Comparison of ENCODE assay signal across 8 mouse cellular contexts in genomic region chr7:131370648-131371469, GRCm38 (mm10). TPM values are rescaled to one million over a fixed set of nuclear protein-coding genes. Genes with fewer than 3 reads are reported as not detected.
DNase-seq lines count a peak whose midpoint lies in the region; ATAC-seq lines count a peak whose summit lies in the region.

Gene Pstk (plus strand): TSS chr7:131371141.

- H3K4me3 ChIP-seq in heart, embryonic 14.5 days (ENCODE audit: control insufficient read depth in 1 of 2, insufficient read depth in 1 of 2, low read depth in 1 of 2, low read length in 2 of 2): peak within 1 kb of the TSS; percentile 63 to 74
- H3K4me3 ChIP-seq in liver, embryonic 13.5 days (replicated peaks): peak within 1 kb of the TSS; percentile 79
- H3K4me3 ChIP-seq in stomach, embryonic 16.5 days (replicated peaks; ENCODE audit: low read length): peak within 1 kb of the TSS; percentile 74

- H3K27me3 ChIP-seq in heart, embryonic 14.5 days (ENCODE audit: control insufficient read depth, insufficient read depth, low read length): no peaks in the 10 kb centered on the region; the same call in 1 of the 2 replicates
- H3K27me3 ChIP-seq in liver, embryonic 13.5 days: 0 out of 2 replicates have a peak, but pooled peaks cover 5% of the 10 kb centered on the region
- H3K27me3 ChIP-seq in stomach, embryonic 16.5 days (ENCODE audit: control insufficient read depth, insufficient read depth, low read length): no peaks in the 10 kb centered on the region

- H3K27ac ChIP-seq in heart, embryonic 14.5 days (replicated peaks in 1 of 2; ENCODE audit: control insufficient read depth in 1 of 2, insufficient read depth in 1 of 2, low read depth in 2 of 2, low read length in 2 of 2): peak within 1 kb of the TSS; percentile 93
- peak within 1 kb of the TSS; percentile 94 for H3K27ac ChIP-seq in liver, embryonic 13.5 days
- H3K27ac ChIP-seq in stomach, embryonic 16.5 days (ENCODE audit: low read length): peak within 1 kb of the TSS; percentile 98

- peak; percentile 82 for DNase-seq in c-Kit-negative CD71-positive TER-119-positive erythroid progenitor cells, embryonic 14.5 days (ENCODE audit: low read depth, low spot score)
- peak; percentile 86 for DNase-seq in fibroblast of lung, adult 2 months (ENCODE audit: low read depth)
- peak; percentile 94 for DNase-seq in kidney, postnatal 14 days
- DNase-seq in liver, embryonic 13.5 days: peak; percentile 85
- DNase-seq in neural tube, embryonic 10.5 days (ENCODE audit: extremely low spot score, low spot score): peak; percentile 94

- H3K4me1 ChIP-seq in heart, embryonic 14.5 days (ENCODE audit: control insufficient read depth in 2 of 2, insufficient read depth in 2 of 2, low read length in 2 of 2): peaks cover 0 to 6% of the 10 kb centered on the region in 2 experiments; a peak in 3 of 4 replicates
- H3K4me1 ChIP-seq in liver, embryonic 13.5 days (replicated peaks): peaks cover 24% of the 10 kb centered on the region
- H3K4me1 ChIP-seq in stomach, embryonic 16.5 days (ENCODE audit: control insufficient read depth, insufficient read depth, low read length): peaks cover 10% of the 10 kb centered on the region; the same call in 1 of the 2 replicates

- ATAC-seq in CD4-positive, CD25-positive, alpha-beta regulatory T cell, adult 4 months: peak; percentile 90
- ATAC-seq in heart, embryonic 14.5 days (ENCODE audit: insufficient number of reproducible peaks, insufficient read depth, low FRiP score, low read depth): peak; percentile 95
- peak; percentile 96 for ATAC-seq in liver, embryonic 13.5 days (ENCODE audit: low read depth)
- peak; percentile 95 for ATAC-seq in stomach, embryonic 16.5 days (ENCODE audit: insufficient read depth, low FRiP score)

- peak within 1 kb of the TSS; percentile 85 for H3K9ac ChIP-seq in heart, embryonic 14.5 days (ENCODE audit: low read length)
- peak within 1 kb of the TSS; percentile 89 for H3K9ac ChIP-seq in liver, embryonic 13.5 days
- H3K9ac ChIP-seq in stomach, embryonic 16.5 days (ENCODE audit: low read length): peak within 1 kb of the TSS; percentile 87

- H3K4me2 ChIP-seq in heart, embryonic 14.5 days (ENCODE audit: low read length): peak within 1 kb of the TSS; percentile 65
- H3K4me2 ChIP-seq in liver, embryonic 13.5 days: peak within 1 kb of the TSS; percentile 88
- peak within 1 kb of the TSS; percentile 70 for H3K4me2 ChIP-seq in stomach, embryonic 16.5 days (ENCODE audit: low read depth, low read length)

- H3K36me3 ChIP-seq in heart, embryonic 14.5 days (ENCODE audit: control insufficient read depth, insufficient read depth, low read length): peaks cover 14% of the 10 kb centered on the region
- H3K36me3 ChIP-seq in liver, embryonic 13.5 days: peaks cover 6% of the 10 kb centered on the region
- 0 out of 2 replicates have a peak, but pooled peaks cover 7% of the 10 kb centered on the region for H3K36me3 ChIP-seq in stomach, embryonic 16.5 days (ENCODE audit: control insufficient read depth, insufficient read depth, low read length)

- 4% methylated on average over 47 of the region's 47 CpGs for WGBS in heart, embryonic 14.5 days
- 2% methylated on average over 47 of the region's 47 CpGs for WGBS in liver, embryonic 13.5 days (ENCODE audit: insufficient replicate concordance)
- 5% methylated on average over 47 of the region's 47 CpGs for WGBS in stomach, embryonic 16.5 days

- no peaks in the 10 kb centered on the region for H3K9me3 ChIP-seq in heart, embryonic 14.5 days (ENCODE audit: control insufficient read depth, low read length)
- H3K9me3 ChIP-seq in liver, embryonic 13.5 days (replicated peaks): no peaks in the 10 kb centered on the region
- H3K9me3 ChIP-seq in stomach, embryonic 16.5 days (replicated peaks; ENCODE audit: control insufficient read depth, low read length): no peaks in the 10 kb centered on the region

RNA-seq across cellular contexts. Expression of gene Pstk, which starts in this region (rescaled TPM):
- 10 to 100 TPM; 35.4 to 39.9 TPM for polyA plus RNA-seq in CD4-positive, CD25-positive, alpha-beta regulatory T cell, adult 4 months (2017; shearing (Covaris generic))
- polyA plus RNA-seq in heart, embryonic 14.5 days (2014; fragmentation: Nextera tagmentation; extraction: Ambion mirVana): 88.8 and 98.9 TPM in 2 replicates
- 31.2 and 34.3 TPM in 2 replicates for polyA plus RNA-seq in liver, embryonic 13.5 days (2015; fragmentation: Nextera tagmentation; extraction: Ambion mirVana)
- 64.7 and 77.5 TPM in 2 replicates for polyA plus RNA-seq in stomach, embryonic 16.5 days (2015; fragmentation: Nextera tagmentation; extraction: Ambion mirVana)

Comparison
In these comparisons a context has a peak if more than half of its experiments do, and no peak if none do; other contexts are left out.
1. Peak in every context shown above with its lines: DNase-seq, ATAC-seq, H3K4me3 ChIP-seq and H3K27ac ChIP-seq.